Mouse (Mus musculus): ENCODE data around the gene Zfpl1. TPM values are rescaled to one million over a fixed set of nuclear protein-coding genes. Genes with fewer than 3 reads are reported as not detected.

Gene Zfpl1
- total RNA-seq, 2 experiments from 2014 or later = 33.1 to 33.7 TPM

DNA sequence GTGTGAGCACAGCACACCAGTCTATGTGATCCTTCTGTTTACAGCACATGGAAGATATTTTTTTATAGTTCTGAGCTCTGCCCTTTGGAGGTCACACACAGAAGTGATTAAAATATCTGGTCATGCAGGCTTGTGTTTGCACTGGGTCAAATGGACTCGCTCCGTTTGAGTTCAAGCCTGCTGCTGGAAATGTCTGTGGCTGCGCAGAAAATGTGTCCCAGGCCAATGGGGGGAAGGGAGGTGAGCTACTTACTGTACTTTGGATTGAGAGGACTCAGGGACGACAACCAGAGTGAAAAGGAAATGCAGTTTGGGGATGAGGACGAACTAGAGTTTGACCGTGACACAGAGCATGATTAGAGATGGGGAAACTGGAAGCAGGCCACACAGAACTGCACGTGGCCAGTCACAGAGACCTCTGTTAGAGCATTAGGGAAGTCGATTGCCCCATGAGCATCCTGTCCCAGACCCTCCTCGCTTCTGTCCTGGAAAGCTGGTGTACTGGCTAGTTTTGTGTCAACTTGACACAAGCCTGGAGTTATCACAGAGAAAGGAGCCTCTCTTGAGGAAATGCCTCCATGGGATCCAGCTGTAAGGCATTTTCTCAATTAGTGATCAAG, 48.7 kb downstream of the Zfpl1 start:
- no peak for DNase-seq (ENCODE audit: low spot score in 2 of 2)

Small RNA genes within 50 kb of the gene (microRNA-seq; reads per million reads assigned to microRNA genes)
- 5.4 to 5.9 reads per million in 2 experiments for gene Mir6988

Other genes with a start within 250 kb of the Zfpl1 start
- 10 to 100 TPM; 19.8 to 20.1 TPM for gene Frmd8, start 209.7 kb downstream of the Zfpl1 start, total RNA-seq (2021)
- gene Slc25a45, start 207.1 kb downstream of the Zfpl1 start, total RNA-seq (2021) = 1 to 10 TPM; 3.6 to 3.7 TPM
- 1 to 10 TPM; 3.4 to 4.2 TPM for gene Tigd3, start 190.8 kb downstream of the Zfpl1 start, total RNA-seq (2021)
- gene Dpf2, start 171.9 kb downstream of the Zfpl1 start, total RNA-seq (2021) = 10 to 100 TPM; 78.1 to 92.3 TPM
- 1 to 10 TPM; 4.7 to 5.7 TPM for gene Cdc42ep2, start 160.1 kb downstream of the Zfpl1 start, total RNA-seq (2021)
- 1 to 10 TPM; 8.0 to 10.0 TPM for gene Pola2, start 120.8 kb downstream of the Zfpl1 start, total RNA-seq (2021)
- not detected for gene Slc22a20, start 98.8 kb downstream of the Zfpl1 start, total RNA-seq (2021)
- 10 to 100 TPM; 21.3 to 23.1 TPM for gene Capn1, start 69.1 kb downstream of the Zfpl1 start, total RNA-seq (2021)
- gene Syvn1, start 38.4 kb downstream of the Zfpl1 start, total RNA-seq (2021) = 10 to 100 TPM; 42.5 to 45.3 TPM
- 10 to 100 TPM; 39.9 to 50.8 TPM for gene Mrpl49, start 27.2 kb downstream of the Zfpl1 start, total RNA-seq (2021)
- 100 to 1,000 TPM; 583 to 634 TPM for gene Fau, start 27.1 kb downstream of the Zfpl1 start, total RNA-seq (2021)
- 10 to 100 TPM; 39.5 to 41.2 TPM for gene Znhit2, start 23.8 kb downstream of the Zfpl1 start, total RNA-seq (2021)
- 10 to 100 TPM; 40.1 to 44.2 TPM for gene Tm7sf2, start 16.6 kb downstream of the Zfpl1 start, total RNA-seq (2021)
- gene Vps51, start 7.7 kb downstream of the Zfpl1 start, total RNA-seq (2021) = 10 to 100 TPM; 84.3 to 95.9 TPM
- gene Tmem262, start 4.9 kb downstream of the Zfpl1 start, total RNA-seq (2021) = not detected
- gene Gm28374, start 2.7 kb downstream of the Zfpl1 start, total RNA-seq (2021) = 1 to 10 TPM in 1 of 2 experiments, under 1 TPM in 1; 0.57 to 1.5 TPM
- gene Cdca5, start within 50 bp of the Zfpl1 start, total RNA-seq (2021) = 1 to 10 TPM in 1 of 2 experiments, under 1 TPM in 1; 0.99 to 1.0 TPM
- not detected for gene AC131692.1, start 9.5 kb upstream of the Zfpl1 start, total RNA-seq (2021)
- gene Naaladl1, start 20.8 kb upstream of the Zfpl1 start, total RNA-seq (2021) = not detected
- gene Sac3d1, start 33.7 kb upstream of the Zfpl1 start, total RNA-seq (2021) = 10 to 100 TPM; 16.8 to 18.2 TPM
- gene Snx15, start 43.3 kb upstream of the Zfpl1 start, total RNA-seq (2021) = 10 to 100 TPM; 42.3 to 43.7 TPM
- under 1 TPM in 1 of 2 experiments, not detected in 1; 0.39 TPM for gene Batf2, start 56.0 kb upstream of the Zfpl1 start, total RNA-seq (2021)
- 10 to 100 TPM; 63.2 to 65.9 TPM for gene Arl2, start 56.6 kb upstream of the Zfpl1 start, total RNA-seq (2021)
- gene Majin, start 99.4 kb upstream of the Zfpl1 start, total RNA-seq (2021) = not detected
- not detected for gene Gpha2, start 141.4 kb upstream of the Zfpl1 start, total RNA-seq (2021)
- 100 to 1,000 TPM; 158 to 170 TPM for gene Ppp2r5b, start 150.9 kb upstream of the Zfpl1 start, total RNA-seq (2021)
- gene Atg2a, start 156.7 kb upstream of the Zfpl1 start, total RNA-seq (2021) = 10 to 100 TPM; 35.9 to 38.2 TPM
- gene Ehd1, start 191.8 kb upstream of the Zfpl1 start, total RNA-seq (2021) = 10 to 100 TPM; 68.8 to 79.0 TPM
- gene Cdc42bpg, start 221.5 kb upstream of the Zfpl1 start, total RNA-seq (2021) = 1 to 10 TPM; 4.9 to 5.6 TPM